Mouse (Mus musculus) spleen, embryonic (tissue): ENCODE data around the gene Dennd6a.

ENCODE experiments used
- CTCF ChIA-PET: fragments of 350-600 bp; sonication (Branson Sonifier 250); formaldehyde crosslinking; loops from one replicate; lab custom pipeline; 2022; lab: Charles Lee

The Dennd6a gene

DNA sequence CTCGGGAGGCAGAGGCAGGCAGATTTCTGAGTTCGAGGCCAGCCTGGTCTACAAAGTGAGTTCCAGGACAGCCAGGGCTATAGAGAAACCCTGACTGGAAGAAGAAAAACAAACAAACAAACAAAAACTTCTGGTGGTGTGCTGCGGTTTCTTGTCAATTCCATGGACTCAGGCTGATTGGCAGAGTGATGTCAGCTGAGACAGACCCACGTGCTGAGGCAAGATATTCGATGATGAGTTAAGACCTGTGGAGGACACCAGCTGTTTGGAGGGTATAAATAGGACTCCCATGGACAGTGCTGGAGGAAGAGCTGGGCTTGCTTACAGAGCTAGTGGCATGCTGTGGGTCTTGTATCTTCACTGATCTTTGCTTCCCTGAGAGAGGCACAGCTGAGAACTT, at the start of gene Dennd6a:
Gene Dennd6a, plus strand, starts transcription at position 301 of the 400 bp plus-strand sequence.
- CTCF ChIA-PET, result interaction anchor here (0.8 kb wide), 1 partner anchor 31 kb away, joined by 8 read pairs; no protein-coding TSS in a partner anchor

GRCm38 (mm10) chr14:26525955-26526354, 47.7 kb upstream of the Dennd6a start:
- CTCF ChIA-PET, result no interaction called here

DNA sequence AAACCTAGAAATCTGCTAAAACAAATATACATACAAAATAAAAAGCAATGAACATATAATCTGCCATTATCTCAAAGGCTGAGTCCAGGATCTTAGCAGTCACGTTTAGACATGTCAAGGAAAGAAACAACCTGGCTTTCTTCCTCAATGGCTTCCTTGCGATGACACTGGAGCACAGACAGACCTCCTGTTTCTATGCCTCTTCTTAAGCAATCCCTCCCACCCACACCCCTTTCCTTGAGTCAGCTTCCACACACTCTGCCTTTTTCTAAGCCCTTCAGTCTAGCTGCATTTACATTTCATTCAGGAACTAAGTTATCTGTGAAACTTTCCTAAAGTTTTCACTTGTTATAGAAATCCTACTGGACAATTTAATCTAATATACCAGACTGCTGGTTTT, 45.4 kb upstream of the Dennd6a start:
- CTCF ChIA-PET, result no interaction called here

GRCm38 (mm10) chr14:26530350-26530749, 43.3 kb upstream of the Dennd6a start:
- CTCF ChIA-PET, result no interaction called here

DNA sequence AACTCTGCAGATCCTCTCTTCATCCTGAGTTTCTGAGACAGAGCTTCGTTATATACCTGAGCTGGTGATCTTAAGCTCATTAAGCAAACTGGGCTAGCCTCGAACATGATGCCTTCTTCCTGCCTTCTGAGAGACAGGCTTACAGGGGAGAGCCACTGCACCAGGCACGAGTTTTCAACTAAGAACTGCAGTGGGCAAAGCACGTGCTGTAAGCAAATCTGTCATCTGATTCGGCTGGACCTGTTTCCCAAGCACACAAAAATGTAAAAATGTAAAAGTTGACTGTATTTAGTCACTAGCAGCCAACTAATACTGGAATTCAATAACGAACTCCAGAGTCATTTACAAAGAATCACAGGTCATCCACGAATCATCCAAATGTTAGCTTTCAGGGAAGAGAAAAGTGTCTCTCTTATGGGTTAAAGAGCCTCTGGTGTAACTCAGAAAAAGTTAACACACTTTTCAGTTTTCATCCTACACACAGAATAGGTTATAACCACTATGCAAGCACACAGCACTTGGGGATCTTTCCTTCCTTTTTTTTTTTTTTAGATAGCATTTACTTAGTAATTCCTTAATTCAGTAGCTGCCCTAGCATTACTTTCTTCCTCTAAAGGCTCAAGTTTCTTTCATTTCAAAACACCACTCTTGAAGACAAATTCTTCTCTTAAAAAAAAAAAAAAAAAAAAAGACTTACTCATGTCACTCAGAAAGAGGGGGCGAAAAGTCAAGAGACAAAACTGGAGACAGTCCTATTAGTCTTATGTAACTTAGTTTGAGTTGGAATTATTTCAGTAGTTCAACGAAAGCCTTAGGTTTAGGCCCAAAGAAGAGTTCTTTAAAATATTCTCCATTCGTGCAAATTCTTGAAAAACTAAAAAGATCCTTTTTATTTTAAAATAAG, 42.0 kb upstream of the Dennd6a start:
- CTCF ChIA-PET, result interaction anchor here (0.6 kb wide), 1 partner anchor 145 kb away, joined by 4 read pairs; no protein-coding TSS in a partner anchor

DNA sequence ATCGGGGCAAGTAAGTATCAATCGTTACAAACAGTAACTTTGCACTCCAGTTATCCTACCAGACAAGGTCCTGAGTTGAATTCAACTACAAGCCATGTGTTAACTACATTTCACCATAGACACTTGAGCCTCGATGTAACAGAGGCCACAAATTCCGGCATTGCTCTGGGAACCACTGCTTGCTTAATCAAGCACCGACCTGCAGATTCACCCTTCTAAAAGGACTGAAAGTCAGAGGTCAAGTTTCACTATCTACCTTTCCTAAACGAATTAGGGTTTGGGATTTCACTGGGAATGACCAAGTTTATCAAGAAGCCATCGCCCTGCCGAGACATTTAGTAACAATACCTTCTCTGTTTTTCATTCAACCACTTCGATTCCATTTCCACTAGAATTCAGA, 40.9 kb upstream of the Dennd6a start:
- CTCF ChIA-PET, result no interaction called here

GRCm38 (mm10) chr14:26533267-26533666, 40.4 kb upstream of the Dennd6a start:
- CTCF ChIA-PET, result no interaction called here

GRCm38 (mm10) chr14:26533821-26534756, 39.6 kb upstream of the Dennd6a start:
- CTCF ChIA-PET, result no interaction called here

DNA sequence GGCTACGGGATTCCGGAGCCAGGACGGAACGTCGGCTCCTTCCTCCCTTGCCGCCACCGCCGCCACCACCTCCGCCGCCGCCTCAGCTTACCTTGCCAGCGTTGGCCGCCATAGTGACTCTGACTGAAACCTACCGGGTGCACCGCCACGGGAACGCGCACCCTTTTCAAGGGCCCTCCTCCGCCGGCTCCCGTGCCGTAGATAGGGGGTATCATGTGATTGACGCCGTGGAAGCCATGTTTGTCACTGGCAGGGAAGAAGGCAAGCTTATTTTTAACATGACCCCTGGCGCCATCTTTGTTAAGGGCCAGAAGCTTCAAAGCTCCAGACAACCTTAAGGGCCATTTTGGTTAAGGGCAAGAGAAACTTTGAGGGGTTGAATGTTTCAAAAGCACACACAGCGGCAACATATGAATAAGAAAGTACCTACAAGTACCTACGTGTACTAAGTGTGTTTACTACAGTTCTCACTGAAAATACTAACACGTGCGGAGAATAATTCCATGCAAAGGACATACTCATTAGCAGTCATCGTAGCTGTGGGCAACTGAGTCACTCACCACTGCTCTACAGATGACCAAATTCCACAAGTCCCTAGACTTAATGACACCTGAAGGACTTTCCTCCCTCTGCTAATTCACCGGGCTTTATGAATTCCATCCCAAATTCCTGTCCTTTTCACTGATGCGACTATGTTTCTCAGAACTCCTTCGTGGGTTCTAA, 38.7 kb upstream of the Dennd6a start, which contains the start of gene Slmap:
Gene Slmap, minus strand, starts transcription at position 175 of the 723 bp plus-strand sequence.
- CTCF ChIA-PET, result no interaction called here

DNA sequence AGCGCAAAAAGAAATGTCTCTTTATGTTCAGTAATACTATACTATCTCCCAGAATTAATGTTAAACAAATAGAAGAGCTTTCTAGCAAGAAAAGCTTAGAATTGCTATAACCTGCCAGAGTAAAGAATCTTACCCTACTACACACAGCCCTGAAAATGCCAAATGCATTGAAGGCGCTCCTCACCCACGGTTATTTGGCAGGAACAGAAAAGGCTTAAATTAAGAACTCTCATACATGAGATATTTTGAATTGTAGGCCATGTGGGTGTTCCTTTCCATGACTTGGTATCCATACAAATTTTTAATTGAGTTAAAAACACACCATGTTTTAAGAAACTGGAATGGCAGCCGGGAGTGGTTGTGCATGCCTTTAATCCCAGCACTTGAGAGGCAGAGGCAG, 34.4 kb upstream of the Dennd6a start:
- CTCF ChIA-PET, result no interaction called here

GRCm38 (mm10) chr14:26540577-26540976, 33.1 kb upstream of the Dennd6a start:
- CTCF ChIA-PET, result no interaction called here

- CTCF ChIA-PET, result no interaction called here
These were observed 31.5 kb upstream of the Dennd6a start for GRCm38 (mm10) chr14:26542136-26542535.

GRCm38 (mm10) chr14:26547516-26548488, 25.9 kb upstream of the Dennd6a start:
- CTCF ChIA-PET, result no interaction called here

GRCm38 (mm10) chr14:26550712-26551111, 22.9 kb upstream of the Dennd6a start:
- CTCF ChIA-PET, result no interaction called here

- CTCF ChIA-PET, result no interaction called here
These were observed 21.2 kb upstream of the Dennd6a start for GRCm38 (mm10) chr14:26552441-26552840.

- CTCF ChIA-PET, result no interaction called here
These were observed 20.8 kb upstream of the Dennd6a start for GRCm38 (mm10) chr14:26552853-26553252.

- CTCF ChIA-PET, result no interaction called here
These were observed 16.1 kb upstream of the Dennd6a start for GRCm38 (mm10) chr14:26557581-26557980.

- CTCF ChIA-PET, result no interaction called here
These were observed 15.1 kb upstream of the Dennd6a start for GRCm38 (mm10) chr14:26558536-26558935.

DNA sequence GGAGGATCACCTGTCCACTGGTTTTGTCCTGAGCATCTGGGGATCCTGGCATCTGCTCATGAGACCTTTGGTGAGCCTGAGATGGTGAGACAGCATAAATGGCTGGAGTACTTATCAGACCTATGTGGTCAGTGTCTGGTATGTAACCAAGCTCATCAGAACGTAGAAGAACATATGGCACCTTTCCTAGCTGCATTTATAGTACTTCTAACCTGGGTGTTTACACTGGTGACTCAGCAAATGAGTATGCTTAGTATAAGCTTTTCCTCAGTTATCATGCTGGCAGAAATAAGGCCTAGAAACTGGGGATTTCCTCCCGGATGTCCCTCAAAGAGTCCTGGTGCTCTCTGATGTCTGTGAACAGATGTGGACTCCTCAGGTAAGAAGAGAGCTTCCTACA, 11.4 kb upstream of the Dennd6a start:
- CTCF ChIA-PET, result interaction anchor here (0.6 kb wide), 1 partner anchor 25 kb away, joined by 4 read pairs; no protein-coding TSS in a partner anchor

DNA sequence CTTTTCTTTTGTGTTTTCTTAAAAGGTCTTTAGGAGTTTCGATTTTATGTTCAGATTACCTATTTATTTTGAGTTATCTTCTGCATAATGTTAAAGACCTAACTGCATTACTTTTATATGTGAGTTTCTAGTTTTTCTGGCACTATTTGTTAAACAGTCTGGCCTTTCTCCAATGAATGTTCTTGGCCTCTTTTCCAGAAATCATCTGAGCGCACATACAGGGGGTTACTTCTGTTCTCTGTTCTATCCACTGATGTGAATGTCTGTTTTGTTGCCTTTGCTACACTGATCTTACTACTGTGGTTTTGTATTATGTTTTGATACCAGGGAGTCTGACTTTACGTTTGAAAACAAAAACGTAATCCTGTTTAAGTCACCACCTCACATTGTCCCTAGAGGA, 3.8 kb upstream of the Dennd6a start:
- CTCF ChIA-PET, result no interaction called here
